Mouse (Mus musculus) heart, postnatal 10 days (tissue): Measurements from ENCODE around the gene Gm21719. TPM values are rescaled to one million over a fixed set of nuclear protein-coding genes. Genes with fewer than 3 reads are reported as not detected.
"Not testable (repeated sequence)": the region's sequence is repeated elsewhere in the genome, so short reads cannot be mapped to it uniquely, and the experiment has no call there.

Experiments
- DNase-seq, 2 experiments: peaks; one replicate each; pipeline ENCODE4 v3.0.0; 2021
- intact Hi-C: fragments of 180-260 bp; cut with DNase I; formaldehyde crosslinking; loops from one replicate; pipeline ENCODE4 v1.15.1; 2025
- total RNA-seq, 2 experiments: library from RNA; stranded (reverse); gene quantifications; 2 replicates each; pipeline ENCODE4 v1.2.3; 2021

Gene Gm21719
- total RNA-seq: not detected

- DNase-seq, intact Hi-C loops: not testable (repeated sequence)
Measured at GRCm38 (mm10) chrY:6682772-6683171, at the start of gene Gm21719. Gene Gm21719, minus strand, starts transcription at chrY:6682872.

Other genes starting within 250 kb of the Gm21719 start
- gene Gm28919, start 99.3 kb downstream of the Gm21719 start, total RNA-seq: not detected
- gene Gm20830, start 235.4 kb upstream of the Gm21719 start, total RNA-seq: not detected